Mouse (Mus musculus): ENCODE data around the gene Frem2.

DNA sequence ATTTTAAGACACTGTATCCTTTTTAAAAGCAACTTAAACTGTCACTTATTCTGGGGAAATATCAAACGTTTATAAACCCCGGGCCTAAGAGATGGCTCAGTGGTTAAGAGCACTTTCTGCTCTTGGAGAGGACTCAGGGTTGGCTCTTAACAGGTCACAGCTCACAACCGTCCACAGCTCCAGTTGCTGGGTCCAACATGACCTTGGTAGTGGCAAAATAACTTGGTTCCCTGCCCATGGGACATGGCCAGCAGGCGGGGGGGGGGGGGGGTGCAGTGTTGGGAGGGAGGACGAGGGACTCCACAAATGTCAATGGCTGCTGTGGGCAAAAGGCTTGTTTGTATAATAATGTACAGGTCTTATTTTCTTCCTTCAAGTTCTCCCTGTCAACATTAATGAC lies 189.8 kb downstream of the Frem2 start:
- TF ChIP-seq GATA1 (IDR thresholded peaks at IDR 0.05; ENCODE audit: low read length) (no peak), TAL1 (IDR thresholded peaks at IDR 0.05; ENCODE audit: low read length) (no peak)

Data from erythroblast, embryonic 14.5 days (primary cell).